Mouse (Mus musculus) liver, embryonic 13.5 days (tissue): ENCODE data around the gene Dpep2nb. TPM values are rescaled to one million over a fixed set of nuclear protein-coding genes. Genes with fewer than 3 reads are reported as not detected.

ENCODE experiments used
- ATAC-seq: fragments of 200-750 bp; cut with Nextera tagmentation; 2 replicates; pipeline ENCODE4 v1.8.0; 2017; ENCODE audit warnings: low read depth, mild to moderate bottlenecking, moderate number of reproducible peaks, moderate library complexity
- DNase-seq: peaks from one replicate; pipeline ENCODE4 v3.0.0; 2022
- H3K27ac ChIP-seq: fragments of 300-500 bp; sonication (generic); 2 replicates; pipeline ENCODE4 v1.5.1; 2015; ENCODE audit warnings: moderate library complexity, mild to moderate bottlenecking, inconsistent platforms
- H3K27me3 ChIP-seq: fragments of 300-500 bp; sonication (generic); 2 replicates; pipeline ENCODE4 v1.6.1; 2015; ENCODE audit warnings: mild to moderate bottlenecking, inconsistent platforms
- H3K36me3 ChIP-seq: fragments of 300-500 bp; sonication (generic); 2 replicates; pipeline ENCODE4 v1.6.1; 2015; ENCODE audit warnings: mild to moderate bottlenecking, inconsistent platforms
- H3K4me1 ChIP-seq: fragments of 300-500 bp; sonication (generic); replicated peaks from 2 replicates; pipeline ENCODE4 v1.6.1; 2015; ENCODE audit warnings: inconsistent platforms
- H3K4me2 ChIP-seq: fragments of 300-500 bp; sonication (generic); 2 replicates; pipeline ENCODE4 v1.6.1; 2015; ENCODE audit warnings: inconsistent platforms, mild to moderate bottlenecking, moderate library complexity
- H3K4me3 ChIP-seq: fragments of 300-500 bp; sonication (generic); replicated peaks from 2 replicates; pipeline ENCODE4 v1.5.1; 2015; ENCODE audit warnings: mild to moderate bottlenecking, inconsistent platforms
- H3K9ac ChIP-seq: fragments of 300-500 bp; sonication (generic); 2 replicates; pipeline ENCODE4 v1.6.1; 2015; ENCODE audit warnings: mild to moderate bottlenecking, inconsistent platforms
- H3K9me3 ChIP-seq: fragments of 300-500 bp; sonication (generic); replicated peaks from 2 replicates; pipeline ENCODE4 v1.6.1; 2016; ENCODE audit warnings: inconsistent platforms
- WGBS: fragments of 180-500 bp; shearing (Covaris S2); methylation state at CpG from one replicate; pipeline ENCODE4 v1.1.7; 2015; ENCODE audit not compliant: insufficient replicate concordance; 5-methylcytosine and 5-hydroxymethylcytosine counted together
- microRNA-seq: library from miRNA; unstranded; fragments of <30 nt; microRNA quantifications from one replicate; pipeline ENCODE4, GENCODE M21; 2016
- polyA plus RNA-seq: library from polyadenylated mRNA; unstranded; fragments of >200 nt; fragmentation: Nextera tagmentation; extraction: Ambion mirVana; gene quantifications from 2 replicates; pipeline ENCODE4 v1.2.1, GENCODE M21; 2015

Gene Dpep2nb
- polyA plus RNA-seq, 1 experiment from 2014 or later = not detected

- WGBS = 45% methylated on average over 14 of the region's 14 CpGs
- Histone ChIP-seq H3K27ac (0 out of 2 replicates have a peak overlapping the region, but pooled peaks have one; percentile 30), H3K4me1 (peaks cover 70% of the 10 kb centered on the region), H3K4me3 (peak overlapping the region; percentile 31), H3K36me3 (peaks cover 38% of the 10 kb centered on the region), H3K4me2 (peak overlapping the region; percentile 65), H3K9me3 (no peaks in the 10 kb centered on the region), H3K9ac (peak overlapping the region; percentile 41; the same call in 1 of the 2 replicates), H3K27me3 (no peaks in the 10 kb centered on the region)
- no peak for ATAC-seq
- DNase-seq = peak; percentile 53
Observed at GRCm38 (mm10) chr8:105961101-105961500, 44.7 kb downstream of the Dpep2nb start.

- DNase-seq = no peak
- H3K4me2 ChIP-seq = no peak overlapping the region
Observed at GRCm38 (mm10) chr8:105959350-105959749, 46.4 kb downstream of the Dpep2nb start.

GRCm38 (mm10) chr8:105957813-105958212 is 48.0 kb downstream of the Dpep2nb start:
- WGBS = 58% methylated on average over 3 of the region's 4 CpGs
- H3K4me2 ChIP-seq = no peak overlapping the region
- H3K4me1 ChIP-seq = peaks cover 38% of the 10 kb centered on the region
- no peaks in the 10 kb centered on the region for H3K27me3 ChIP-seq
- no peak for ATAC-seq
- DNase-seq = no peak
- H3K36me3 ChIP-seq = peaks cover 63% of the 10 kb centered on the region
- H3K27ac ChIP-seq = no peak overlapping the region
- H3K9ac ChIP-seq = no peak overlapping the region
- H3K4me3 ChIP-seq = no peak overlapping the region
- H3K9me3 ChIP-seq = no peaks in the 10 kb centered on the region

More at GRCm38 (mm10) chr8:105959350-105959749, 46.4 kb downstream of the Dpep2nb start:
- H3K36me3 ChIP-seq = peaks cover 50% of the 10 kb centered on the region
- peaks cover 54% of the 10 kb centered on the region for H3K4me1 ChIP-seq
- H3K9ac ChIP-seq = no peak overlapping the region
- no peak overlapping the region for H3K4me3 ChIP-seq
- no peak overlapping the region for H3K27ac ChIP-seq
- WGBS = 75% methylated on average over 7 of the region's 7 CpGs
- H3K27me3 ChIP-seq = no peaks in the 10 kb centered on the region
- no peaks in the 10 kb centered on the region for H3K9me3 ChIP-seq
- no peak for ATAC-seq

GRCm38 (mm10) chr8:105956556-105956955 is 49.2 kb downstream of the Dpep2nb start:
- Histone ChIP-seq H3K27ac (no peak overlapping the region), H3K4me2 (no peak overlapping the region), H3K9ac (no peak overlapping the region), H3K27me3 (no peaks in the 10 kb centered on the region), H3K36me3 (peaks cover 74% of the 10 kb centered on the region), H3K4me3 (no peak overlapping the region), H3K4me1 (peaks cover 26% of the 10 kb centered on the region), H3K9me3 (no peaks in the 10 kb centered on the region)
- WGBS = 92% methylated on average over 4 of the region's 4 CpGs
- ATAC-seq = no peak
- DNase-seq = no peak

- Histone ChIP-seq H3K4me1 (peaks cover 11% of the 10 kb centered on the region), H3K27ac (no peak overlapping the region), H3K36me3 (peaks cover 88% of the 10 kb centered on the region), H3K9ac (no peak overlapping the region), H3K4me2 (no peak overlapping the region), H3K27me3 (no peaks in the 10 kb centered on the region), H3K9me3 (no peaks in the 10 kb centered on the region), H3K4me3 (no peak overlapping the region)
- ATAC-seq (no peak), DNase-seq (no peak)
- WGBS = 66% methylated on average over 7 of the region's 7 CpGs
Observed at GRCm38 (mm10) chr8:105951057-105951659, 54.6 kb downstream of the Dpep2nb start.

GRCm38 (mm10) chr8:105949350-105949749 is 56.4 kb downstream of the Dpep2nb start:
- peaks cover 94% of the 10 kb centered on the region for H3K36me3 ChIP-seq
- H3K27me3 ChIP-seq = no peaks in the 10 kb centered on the region
- DNase-seq = no peak
- whole genome bisulfite sequencing = 76% methylated on average over 10 of the region's 10 CpGs
- peak; percentile 13; the same call in 1 of the 2 replicates for ATAC-seq
- H3K4me1 ChIP-seq = peaks cover 11% of the 10 kb centered on the region
- H3K4me2 ChIP-seq = no peak overlapping the region
- no peaks in the 10 kb centered on the region for H3K9me3 ChIP-seq
- H3K9ac ChIP-seq = no peak overlapping the region
- H3K27ac ChIP-seq = no peak overlapping the region; the same call in 1 of the 2 replicates
- no peak overlapping the region for H3K4me3 ChIP-seq

Small RNA genes lying within 50 kb of the gene (microRNA-seq; reads per million reads assigned to microRNA genes)
- gene Mir7074 = not detected

Other genes with a start within 250 kb of the Dpep2nb start
- 2.6 and 3.1 TPM in 2 replicates for gene Gfod2, start 247.3 kb downstream of the Dpep2nb start, polyA plus RNA-seq
- 36.1 and 36.2 TPM in 2 replicates for gene Ranbp10, start 178.6 kb downstream of the Dpep2nb start, polyA plus RNA-seq
- gene Tsnaxip1, start 178.2 kb downstream of the Dpep2nb start, polyA plus RNA-seq = 0.06 and 0.08 TPM in 2 replicates
- 21.5 and 22.3 TPM in 2 replicates for gene Cenpt, start 152.7 kb downstream of the Dpep2nb start, polyA plus RNA-seq
- gene Thap11, start 150.8 kb downstream of the Dpep2nb start, polyA plus RNA-seq = 38.2 and 40.7 TPM in 2 replicates
- gene Nutf2, start 145.4 kb downstream of the Dpep2nb start, polyA plus RNA-seq = 152 and 192 TPM in 2 replicates
- gene Edc4, start 125.1 kb downstream of the Dpep2nb start, polyA plus RNA-seq = 17.3 and 18.5 TPM in 2 replicates
- gene Nrn1l, start 112.4 kb downstream of the Dpep2nb start, polyA plus RNA-seq = not detected in 2 replicates
- gene Pskh1, start 105.5 kb downstream of the Dpep2nb start, polyA plus RNA-seq = 9.6 and 10.0 TPM in 2 replicates
- 0.35 and 0.60 TPM in 2 replicates for gene Ctrl, start 72.1 kb downstream of the Dpep2nb start, polyA plus RNA-seq
- 68.9 and 81.6 TPM in 2 replicates for gene Psmb10, start 67.5 kb downstream of the Dpep2nb start, polyA plus RNA-seq
- gene Lcat, start 62.6 kb downstream of the Dpep2nb start, polyA plus RNA-seq = 31.2 and 33.1 TPM in 2 replicates
- 12.6 and 13.1 TPM in 2 replicates for gene Slc12a4, start 39.9 kb downstream of the Dpep2nb start, polyA plus RNA-seq
- gene Dpep3, start 26.5 kb downstream of the Dpep2nb start, polyA plus RNA-seq = not detected in 2 replicates
- gene Dus2, start 14.6 kb downstream of the Dpep2nb start, polyA plus RNA-seq = 13.3 and 14.4 TPM in 2 replicates
- gene Ddx28, start 5.9 kb upstream of the Dpep2nb start, polyA plus RNA-seq = 12.9 and 13.2 TPM in 2 replicates
- gene Nfatc3, start 52.9 kb upstream of the Dpep2nb start, polyA plus RNA-seq = 3.3 and 3.8 TPM in 2 replicates
- gene Esrp2, start 131.0 kb upstream of the Dpep2nb start, polyA plus RNA-seq = 6.2 and 7.7 TPM in 2 replicates
- 6.9 and 8.3 TPM in 2 replicates for gene Pla2g15, start 144.4 kb upstream of the Dpep2nb start, polyA plus RNA-seq
- 10.5 and 14.0 TPM in 2 replicates for gene Slc7a6, start 162.9 kb upstream of the Dpep2nb start, polyA plus RNA-seq
- gene Slc7a6os, start 205.0 kb upstream of the Dpep2nb start, polyA plus RNA-seq = 15.5 and 16.5 TPM in 2 replicates
- 31.3 and 33.0 TPM in 2 replicates for gene Prmt7, start 205.0 kb upstream of the Dpep2nb start, polyA plus RNA-seq